Mouse (Mus musculus): Measurements from ENCODE around the gene Thoc7. TPM values are rescaled to one million over a fixed set of nuclear protein-coding genes. Genes with fewer than 3 reads are reported as not detected.
A peak's percentile ranks its signal among the peaks of the same experiment; 100 is the strongest.
"Not testable (repeated sequence)": the region's sequence is repeated elsewhere in the genome, so short reads cannot be mapped to it uniquely, and the experiment has no call there.

Thoc7 gene
- total RNA-seq (2021): 10 to 100 TPM; 84.2 to 91.5 TPM
- long read RNA-seq, experiment 1, transcript Thoc7-201 (8 exons, 937 nt): major isoform, 11 of 17 reads
- long read RNA-seq, experiment 1, partial matches to known transcripts: 3 of 17 reads
- long read RNA-seq, experiment 1, other reads (novel, unspliced or antisense): 3 of 17 reads
- long read RNA-seq, experiment 2, full-length matches to known transcripts: 53 of 80 reads
- long read RNA-seq, experiment 2, partial matches to known transcripts: 9 of 80 reads
- long read RNA-seq, experiment 2, other reads (novel, unspliced or antisense): 18 of 80 reads

DNA sequence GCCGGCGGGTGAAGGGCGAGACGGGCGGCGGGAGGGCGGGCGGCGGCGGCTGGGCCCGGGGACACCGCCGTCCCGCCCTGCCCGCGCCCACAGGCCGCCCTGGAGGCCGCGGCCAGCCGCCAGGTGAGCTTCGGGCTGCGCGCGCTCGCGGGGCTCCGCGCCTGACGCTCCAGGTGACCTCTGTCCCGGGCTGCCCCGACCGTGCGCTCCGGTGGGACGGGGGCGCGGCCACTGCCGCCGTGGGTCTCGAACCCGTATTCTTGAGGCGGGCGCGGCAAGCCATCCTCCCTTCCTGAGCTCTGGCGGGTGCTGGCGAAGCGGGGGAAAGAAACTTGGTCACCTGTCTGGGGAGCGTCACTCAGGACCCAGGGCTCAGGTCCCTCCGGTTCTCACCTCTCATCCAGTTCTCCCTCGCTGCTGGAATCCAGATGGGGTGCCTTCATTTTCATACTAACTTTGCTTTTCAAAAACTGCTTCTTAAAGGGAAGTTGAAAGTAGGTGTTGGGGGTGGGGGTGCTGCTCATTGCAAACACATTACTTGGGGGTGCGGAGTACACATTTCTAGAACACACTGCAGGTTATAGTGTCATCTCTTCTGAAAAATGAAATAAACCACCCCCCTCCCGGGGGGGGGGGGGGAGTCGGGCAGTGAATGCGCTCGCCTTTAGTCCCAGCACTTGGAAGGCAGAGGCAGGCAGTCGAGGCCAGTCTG lies at the start of gene Thoc7, which contains the start of gene Atxn7:
Thoc7 (minus strand) TSS at position 452 of the 712 bp plus-strand sequence.
Atxn7 (plus strand) TSS at position 40 of the 712 bp plus-strand sequence.
- peak; percentile 51 to 60 for DNase-seq (ENCODE audit: low spot score in 2 of 2)

DNA sequence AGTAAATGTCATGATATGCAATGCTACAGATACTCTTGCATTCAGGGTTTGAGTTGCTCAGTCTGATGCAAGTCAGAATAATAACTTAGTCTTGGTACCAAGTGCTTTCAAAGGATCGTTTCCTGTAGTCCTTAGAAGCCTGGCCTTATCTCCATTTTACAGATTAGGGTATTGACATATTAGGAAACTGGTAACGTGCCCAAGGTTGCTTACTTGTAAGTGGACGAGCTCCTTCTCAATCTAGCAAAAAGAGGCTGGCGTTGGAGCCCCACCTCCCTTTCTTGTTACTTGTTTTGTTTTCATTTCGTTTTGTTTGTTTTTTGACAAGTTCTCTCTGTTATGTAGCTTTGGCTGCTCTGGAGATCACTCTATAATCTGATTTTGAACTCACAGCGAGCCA lies 48.1 kb upstream of the Thoc7 start:
- DNase-seq (ENCODE audit: low spot score in 2 of 2): no peak

DNA sequence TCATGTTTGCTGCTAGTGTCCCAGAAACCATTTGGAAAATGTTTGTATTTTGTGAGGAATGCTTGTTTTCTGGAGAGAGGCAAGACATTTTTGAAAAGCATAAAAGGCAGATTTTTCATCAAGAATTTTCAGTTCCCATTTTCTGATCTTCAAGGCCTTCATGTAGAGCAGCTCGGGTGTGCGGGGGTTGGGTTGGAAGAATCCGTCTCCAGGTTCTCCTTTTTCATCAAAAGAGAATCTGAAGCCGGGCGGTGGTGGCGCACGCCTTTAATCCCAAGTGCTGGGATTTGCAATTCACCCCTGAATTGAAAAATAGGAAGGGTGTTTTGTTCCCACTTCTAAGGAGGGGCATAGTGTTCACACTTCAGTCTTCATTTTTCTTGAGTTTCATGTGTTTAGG lies 41.1 kb upstream of the Thoc7 start:
- DNase-seq (ENCODE audit: low spot score in 2 of 2): no peak

DNA sequence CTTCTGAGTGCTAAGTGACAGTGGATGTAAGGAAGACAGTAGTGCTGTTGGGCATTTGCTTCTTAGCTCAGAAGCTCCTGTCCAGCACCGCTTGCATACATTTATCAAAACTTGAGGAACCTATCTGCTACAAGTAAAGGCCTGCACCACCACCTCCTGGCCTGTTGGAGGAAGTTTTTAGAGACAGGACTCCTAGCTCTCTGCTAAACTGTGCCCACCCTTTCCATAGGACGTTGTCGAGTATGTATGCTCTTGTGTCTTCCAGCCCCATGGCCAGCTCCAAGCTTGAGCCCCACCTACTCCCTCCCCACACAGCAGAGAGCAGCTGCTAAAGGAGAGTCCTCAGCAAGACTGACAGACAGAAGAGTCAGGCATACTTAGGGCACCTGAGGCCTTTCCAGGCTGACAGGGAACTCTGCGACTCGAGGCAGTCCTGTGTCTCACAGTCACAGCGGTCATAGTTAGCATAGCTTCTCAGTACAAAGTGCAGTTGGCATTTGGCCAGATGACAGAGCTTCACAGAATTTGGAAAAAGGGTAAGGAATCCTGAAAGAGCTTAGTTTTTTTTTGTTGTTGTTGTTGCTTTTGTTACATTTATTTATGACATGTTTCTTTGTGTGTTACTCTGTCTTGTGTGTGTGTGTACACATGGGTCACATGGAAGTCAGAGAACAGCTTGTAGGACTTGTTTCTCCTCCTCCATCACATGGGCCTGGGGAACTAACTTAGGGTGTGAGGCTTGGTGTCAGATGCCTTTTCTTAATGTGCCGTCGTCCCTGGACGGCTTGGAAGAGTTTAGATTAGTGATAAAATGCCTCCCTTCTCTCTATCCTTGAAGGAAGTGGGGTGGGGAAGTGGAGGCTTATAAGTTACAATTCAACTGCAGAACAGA lies 33.8 kb upstream of the Thoc7 start:
- DNase-seq (ENCODE audit: low spot score in 2 of 2): peak in 1 of 2 experiments; percentile 23

DNA sequence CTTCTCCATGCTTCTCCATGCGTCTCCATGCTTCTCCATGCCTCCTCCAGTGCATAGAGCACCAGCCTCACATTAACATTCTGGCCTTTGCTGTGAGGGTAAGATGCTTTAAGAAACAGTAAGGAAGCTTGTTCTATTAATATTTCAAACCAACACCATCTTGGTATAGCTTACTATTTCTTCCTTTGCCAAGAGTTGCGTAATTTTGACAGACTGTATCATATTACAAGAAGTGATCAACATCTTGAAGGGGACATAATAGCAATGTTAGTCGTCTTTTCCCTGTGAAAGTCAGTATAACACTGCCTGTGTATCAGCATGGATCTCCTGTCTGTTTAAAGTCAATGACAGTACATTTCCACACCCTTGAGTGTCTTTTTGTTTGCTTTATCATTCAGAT lies 29.1 kb upstream of the Thoc7 start:
- DNase-seq (ENCODE audit: low spot score in 2 of 2): no peak

DNA sequence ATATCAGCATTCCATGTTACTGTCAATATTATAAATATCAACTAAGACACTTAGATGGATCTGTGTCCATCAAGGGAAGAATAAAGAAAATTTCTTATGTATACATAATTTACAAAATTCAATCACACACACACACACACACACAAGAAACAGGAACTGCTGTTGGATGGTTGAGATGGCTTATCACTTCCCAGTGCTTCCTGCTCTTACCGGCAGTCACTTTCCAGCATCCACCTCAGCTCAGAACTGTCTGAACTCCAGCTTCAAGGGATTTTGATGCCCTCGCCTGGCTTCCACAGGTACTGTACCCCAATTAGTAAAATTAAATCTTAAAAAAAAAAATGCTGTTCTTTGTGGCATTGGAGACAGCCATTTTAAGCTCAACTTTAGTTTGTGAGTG lies 26.7 kb upstream of the Thoc7 start:
- DNase-seq (ENCODE audit: low spot score in 2 of 2): no peak

DNA sequence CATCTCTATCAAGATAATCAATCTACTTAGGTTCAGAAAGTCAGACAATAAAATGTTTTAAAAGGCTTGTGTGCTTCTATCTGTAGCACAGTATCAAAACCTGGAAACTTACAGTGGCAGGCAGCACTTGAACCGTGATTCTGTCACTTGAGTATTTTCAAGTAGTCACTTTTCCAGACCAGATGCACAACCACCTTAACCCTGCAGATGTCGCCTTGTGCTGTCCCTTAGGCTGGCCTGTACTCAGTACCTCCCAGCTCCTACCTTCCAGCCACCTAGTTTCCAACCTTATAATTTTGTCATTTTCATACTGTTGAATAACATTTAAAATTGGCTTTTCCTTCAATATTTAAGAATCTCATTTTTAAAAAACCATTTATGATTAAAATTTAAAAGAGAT lies 20.5 kb upstream of the Thoc7 start:
- DNase-seq (ENCODE audit: low spot score in 2 of 2): no peak

DNA sequence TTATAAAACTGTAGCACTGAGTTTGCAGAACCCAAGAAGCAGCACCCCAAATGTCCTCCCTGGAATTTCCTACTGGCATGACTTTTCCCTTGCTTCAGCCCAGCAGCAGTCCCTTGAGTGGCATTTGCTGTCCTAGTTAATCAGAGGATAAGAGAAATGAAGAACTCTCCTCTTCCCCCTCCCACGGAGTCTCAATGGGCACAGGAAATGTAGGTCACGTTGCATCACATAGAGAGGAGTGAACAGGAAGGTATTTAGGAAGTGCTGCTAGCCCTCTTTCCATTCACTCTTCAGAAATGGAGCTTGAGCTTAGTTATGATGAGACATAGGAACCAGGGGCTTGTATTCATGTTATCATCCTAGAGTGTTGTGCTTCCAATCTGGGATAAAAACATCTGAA lies 19.6 kb upstream of the Thoc7 start:
- no peak for DNase-seq (ENCODE audit: low spot score in 2 of 2)

DNA sequence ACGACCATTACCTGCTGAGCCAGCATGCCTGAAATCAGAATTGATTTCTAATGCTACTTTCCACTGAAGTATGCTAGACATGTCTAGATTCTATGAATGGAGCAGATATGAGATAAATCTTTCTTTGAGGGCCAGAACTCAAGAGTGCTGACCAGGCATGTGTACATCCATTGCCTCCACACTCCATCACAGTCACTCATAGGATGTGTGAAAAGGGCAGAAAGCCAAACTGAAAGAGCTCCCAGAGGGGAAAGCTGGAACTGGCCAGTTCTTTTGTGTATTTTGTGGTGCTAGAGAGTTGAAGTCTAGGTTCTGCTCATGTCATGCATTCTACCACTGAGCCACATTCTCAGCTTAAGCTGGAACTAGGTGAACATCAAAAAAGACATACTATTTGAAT lies 15.8 kb upstream of the Thoc7 start:
- DNase-seq (ENCODE audit: low spot score in 2 of 2): no peak

DNA sequence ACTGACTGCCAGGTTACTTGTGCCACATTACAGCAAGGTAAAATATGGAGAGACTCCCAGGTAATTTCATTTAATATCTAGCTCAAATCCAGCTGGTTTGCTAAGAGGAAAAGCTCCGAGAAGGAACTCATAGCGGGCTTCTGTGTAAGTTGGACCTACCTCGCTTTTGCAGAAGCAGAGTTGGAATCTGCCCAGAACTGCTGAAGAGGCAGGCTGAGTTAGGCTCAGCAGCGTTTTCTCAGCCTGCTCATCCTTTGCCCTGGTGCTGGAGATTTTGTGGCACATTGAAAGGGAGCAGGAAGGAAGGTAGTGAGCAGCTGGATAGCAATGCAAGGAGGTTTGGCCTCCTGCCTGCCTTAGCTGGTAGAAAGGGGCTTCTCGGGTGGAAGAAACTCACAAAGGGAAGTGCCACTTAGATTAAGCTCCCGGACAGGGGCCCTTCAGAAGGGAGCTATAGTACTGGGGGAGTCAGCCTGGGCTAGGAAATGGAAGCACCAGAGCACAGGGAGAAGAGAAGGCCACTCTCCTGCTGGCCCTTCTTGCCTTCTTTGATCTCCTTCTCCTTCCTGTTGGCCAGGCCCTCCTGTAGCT lies 10.1 kb upstream of the Thoc7 start:
- no peak for DNase-seq (ENCODE audit: low spot score in 2 of 2)

DNA sequence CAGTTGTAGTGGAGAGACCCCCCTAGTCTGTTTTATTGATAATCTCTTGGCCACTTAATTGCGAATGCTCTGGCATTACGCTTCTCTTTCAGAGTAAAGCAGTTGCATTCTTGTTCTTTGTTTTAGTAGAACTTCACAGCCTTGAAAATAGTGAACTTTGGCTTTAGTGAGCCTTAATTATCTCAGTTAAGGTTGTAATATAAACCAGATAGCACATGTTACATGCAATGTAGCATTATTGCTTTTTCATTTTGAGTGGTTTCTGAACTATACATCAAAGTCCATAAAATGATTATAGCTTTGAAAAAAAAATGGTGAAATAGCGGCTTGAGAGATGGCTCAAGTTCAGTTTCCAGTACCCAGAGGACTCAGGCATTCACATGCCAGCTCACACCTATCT lies 8.9 kb upstream of the Thoc7 start:
- no peak for DNase-seq (ENCODE audit: low spot score in 2 of 2)

DNA sequence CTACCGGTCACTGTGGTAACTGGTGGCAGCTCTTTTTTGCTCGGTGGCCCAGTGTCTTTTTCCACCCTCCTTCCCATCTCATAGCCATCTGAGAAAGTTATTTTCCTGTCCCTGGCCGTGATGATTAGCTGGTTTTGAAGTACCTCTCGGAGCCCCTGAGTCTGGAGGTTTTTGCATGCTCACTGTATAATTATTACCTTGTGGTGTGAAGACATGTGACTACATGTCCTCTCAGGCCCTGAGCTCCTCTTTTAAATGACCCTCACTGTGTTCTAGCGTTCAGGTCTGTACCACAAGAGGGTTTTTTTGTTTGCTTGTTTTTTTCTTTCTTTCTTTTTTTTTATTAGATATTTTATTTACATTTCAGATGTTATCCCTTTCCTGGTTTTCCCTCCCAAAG lies 6.8 kb upstream of the Thoc7 start:
- DNase-seq (ENCODE audit: low spot score in 2 of 2): no peak

DNA sequence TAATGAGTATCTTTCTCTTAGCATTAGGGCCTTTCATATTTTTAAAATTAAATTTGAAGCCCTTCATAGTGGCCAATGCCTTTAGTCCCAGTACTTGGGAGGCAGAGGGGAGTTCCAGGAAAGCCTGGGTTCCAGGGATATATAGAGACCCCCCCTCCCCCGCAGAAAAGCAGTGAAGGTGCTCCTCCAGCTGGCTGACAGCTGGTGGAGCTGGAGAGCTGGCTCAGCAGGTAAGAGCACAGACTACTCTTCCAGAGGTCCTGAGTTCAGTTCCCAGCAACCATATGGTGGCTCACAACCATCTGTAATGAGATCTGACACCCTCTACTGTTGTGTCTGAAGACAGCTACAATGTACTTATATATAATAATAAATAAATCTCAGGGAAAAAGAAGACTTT lies 6.0 kb upstream of the Thoc7 start:
- no peak for DNase-seq (ENCODE audit: low spot score in 2 of 2)

DNA sequence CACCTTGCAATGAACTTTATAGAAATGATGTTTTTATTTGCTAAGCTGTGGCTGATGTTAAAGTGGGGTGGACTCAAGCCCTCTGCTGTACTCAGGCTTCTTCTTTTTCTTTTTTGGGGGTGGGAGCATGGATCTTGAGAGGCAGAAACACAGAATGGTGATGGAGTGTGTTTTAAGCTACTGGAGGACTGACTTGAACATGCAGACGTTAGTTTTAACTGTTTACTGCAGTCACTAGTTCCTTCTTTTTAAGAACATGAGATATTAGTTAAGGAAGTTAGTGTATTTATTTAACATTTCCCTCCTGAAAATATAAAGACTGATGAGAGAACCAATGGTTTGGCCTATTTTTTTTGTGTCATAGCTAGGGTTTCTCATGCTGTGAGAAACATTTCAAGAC lies 1.9 kb upstream of the Thoc7 start:
- no peak for DNase-seq (ENCODE audit: low spot score in 2 of 2)

DNA sequence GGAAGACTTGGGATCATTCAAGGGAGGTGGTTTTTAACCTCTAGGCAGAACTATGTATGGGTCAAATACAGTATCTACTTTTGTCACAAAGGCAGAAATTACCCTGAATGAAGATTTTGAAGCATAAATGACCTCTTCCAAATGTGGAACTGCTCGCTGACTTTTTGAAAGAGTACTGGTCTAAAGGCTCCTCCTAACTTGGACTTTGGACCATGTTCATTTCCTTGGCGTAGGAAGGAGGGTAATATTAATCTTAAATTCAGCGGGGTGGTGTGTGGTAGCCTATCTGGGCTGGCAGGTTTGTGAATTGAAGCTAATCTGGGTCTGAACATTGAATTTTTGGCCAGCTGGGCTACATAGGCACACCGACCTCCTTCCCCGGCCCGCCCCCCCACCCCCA lies 824 bp upstream of the Thoc7 start:
- DNase-seq (ENCODE audit: low spot score in 2 of 2): no peak

DNA sequence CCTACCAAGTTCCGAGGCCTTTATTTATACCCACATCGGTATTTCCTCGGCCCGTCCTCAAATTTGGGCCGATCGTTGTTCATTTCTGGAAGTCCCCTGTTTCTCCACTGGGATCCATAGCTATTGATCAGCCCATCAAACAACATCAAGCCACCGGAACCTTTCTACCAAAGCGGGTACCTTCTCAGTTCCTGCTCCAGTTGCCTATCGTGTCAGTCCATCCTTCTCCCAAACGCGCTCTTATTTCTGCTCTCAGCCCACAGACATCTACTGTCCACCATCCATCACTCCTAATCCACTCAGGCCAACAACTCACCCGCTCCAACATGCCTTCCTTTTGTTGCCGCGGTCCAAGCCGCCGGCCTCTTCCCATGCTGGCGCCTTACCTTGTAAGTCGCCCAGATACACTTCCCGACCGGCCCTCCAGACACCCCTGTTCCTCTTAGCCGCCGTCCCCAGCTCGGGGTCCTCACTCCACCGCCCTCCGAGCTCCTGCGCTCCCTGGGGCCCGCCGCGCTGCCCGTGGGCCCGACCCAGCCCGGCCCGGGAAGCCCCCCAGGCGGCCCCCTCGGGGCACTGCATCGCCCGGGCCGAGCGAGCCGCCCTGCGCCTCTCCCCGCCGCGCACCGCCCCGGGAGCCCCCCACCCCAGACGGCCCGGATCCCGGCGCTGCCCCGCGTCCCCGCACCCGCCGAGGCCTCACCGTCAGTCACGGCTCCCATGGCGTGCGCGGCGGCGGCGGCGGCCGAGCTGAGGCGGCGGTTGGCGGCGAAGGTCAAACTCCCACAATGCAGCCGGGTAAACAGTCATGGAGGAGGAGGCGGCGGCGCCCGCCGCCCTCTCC lies 948 bp downstream of the Thoc7 start:
- peak; percentile 67 to 72 for DNase-seq (ENCODE audit: low spot score in 2 of 2)

DNA sequence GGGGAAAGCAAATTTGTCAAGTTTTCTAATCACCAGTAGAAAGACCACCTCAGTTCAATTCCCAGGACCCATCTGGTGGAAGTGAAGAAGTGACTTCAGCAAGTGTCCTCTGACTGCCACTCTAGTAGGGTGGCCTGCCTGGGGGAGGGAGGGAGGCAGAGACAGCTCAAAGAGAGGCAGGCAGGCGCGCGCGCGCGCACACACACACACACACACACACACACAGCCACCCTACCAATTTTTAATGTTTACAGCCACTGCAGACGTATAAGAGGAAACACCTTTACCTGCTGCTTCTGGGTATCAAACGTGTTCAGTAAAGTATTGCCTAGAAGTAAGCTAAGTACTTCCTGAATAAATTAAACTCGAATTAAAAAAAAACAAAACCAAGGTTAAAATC lies 1.6 kb downstream of the Thoc7 start:
- DNase-seq (ENCODE audit: low spot score in 2 of 2): no peak

DNA sequence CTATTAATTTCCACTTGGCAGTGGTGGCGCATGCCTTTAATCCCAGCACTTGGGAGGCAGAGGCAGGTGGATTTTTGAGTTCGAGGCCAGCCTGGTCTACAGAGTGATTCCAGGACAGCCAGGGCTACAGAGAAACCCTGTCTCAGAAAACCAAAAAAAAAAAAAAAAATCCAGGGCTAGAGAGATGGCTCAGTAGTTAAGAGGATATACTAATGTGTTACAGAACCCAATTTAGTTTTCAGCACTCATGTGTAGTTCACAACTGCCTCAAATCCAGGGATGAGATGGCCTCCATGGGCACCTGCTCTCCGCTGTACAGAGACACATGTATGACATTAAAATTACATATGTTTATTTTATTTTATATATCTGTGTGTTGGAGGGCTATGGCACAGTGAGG lies 9.5 kb downstream of the Thoc7 start:
- DNase-seq (ENCODE audit: low spot score in 2 of 2): not testable (repeated sequence)

DNA sequence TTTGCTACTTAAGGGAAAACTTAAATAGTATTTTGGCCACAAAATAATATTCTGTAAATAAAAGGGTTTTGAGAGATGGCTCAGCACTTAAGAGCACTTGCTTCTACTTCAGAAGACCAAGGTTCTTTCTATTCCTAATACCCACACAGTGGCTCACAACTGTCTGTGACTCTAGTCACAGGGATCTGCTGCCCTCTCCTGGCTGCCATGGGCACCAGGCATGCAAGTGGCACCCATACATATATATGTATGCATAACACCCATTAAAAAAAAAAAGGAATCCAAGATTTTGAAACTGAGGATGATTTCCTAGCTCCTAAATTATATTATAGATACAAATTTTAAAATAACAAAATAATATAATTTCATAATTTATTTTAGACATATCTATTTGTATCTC lies 11.3 kb downstream of the Thoc7 start:
- peak in 1 of 2 experiments; percentile 35 for DNase-seq (ENCODE audit: low spot score in 2 of 2)

DNA sequence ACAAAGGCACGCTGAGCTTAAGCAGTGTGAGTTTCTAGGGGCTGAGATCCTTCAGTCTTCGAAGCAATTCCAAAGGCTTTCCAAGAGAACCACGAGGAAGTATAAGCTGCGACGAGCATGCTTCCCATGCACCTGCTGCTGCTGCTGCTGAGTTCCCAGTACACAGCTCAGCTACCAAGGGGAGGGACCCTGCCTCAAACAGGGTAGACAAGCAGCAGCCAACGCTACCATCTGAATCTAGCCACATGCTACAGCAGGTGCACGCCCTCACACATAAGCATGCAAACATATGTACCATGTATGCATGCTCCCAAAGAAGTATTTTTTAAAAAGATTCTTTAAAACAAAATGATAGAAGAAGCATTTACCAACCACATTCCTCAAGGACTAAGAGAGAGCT lies 13.3 kb downstream of the Thoc7 start:
- DNase-seq (ENCODE audit: low spot score in 2 of 2): no peak

DNA sequence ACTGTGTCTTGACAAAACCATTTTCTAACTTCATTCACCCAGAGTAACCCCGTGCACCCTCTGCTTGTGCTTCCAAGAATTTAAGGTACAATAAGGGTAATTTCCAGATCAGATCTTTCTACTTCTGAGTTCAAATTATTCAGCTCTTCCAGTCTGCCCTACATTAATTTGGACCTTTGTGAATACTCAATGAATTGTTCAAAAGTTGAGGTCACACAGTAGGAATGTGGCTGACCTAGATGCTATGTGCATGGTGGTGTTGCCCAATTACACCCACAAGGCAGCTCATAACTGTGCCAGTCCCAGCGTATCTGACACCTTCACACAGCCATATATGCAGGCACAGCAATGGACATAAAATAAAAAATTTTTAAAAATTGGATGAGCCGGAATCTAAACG lies 17.0 kb downstream of the Thoc7 start:
- no peak for DNase-seq (ENCODE audit: low spot score in 2 of 2)
